Mouse (Mus musculus) liver, adult 2 months (tissue): ENCODE measurements around the gene Pbxip1. TPM values are rescaled to one million over a fixed set of nuclear protein-coding genes. Genes with fewer than 3 reads are reported as not detected.

Source experiments
- DNase-seq: peaks from one replicate; pipeline ENCODE4 v3.0.0-alpha.2; 2011; ENCODE audit warnings: low read depth, low spot score; ENCODE audit errors: extremely low read depth
- H3K27ac ChIP-seq: fragments of 200-500 bp; replicated peaks from 2 replicates; pipeline ENCODE4 v1.5.1; 2012; ENCODE audit warnings: low read depth, mild to moderate bottlenecking, control low read depth, inconsistent platforms, low read length; ENCODE audit not compliant: insufficient read depth
- H3K27me3 ChIP-seq: fragments of 200-500 bp; 2 replicates; pipeline ENCODE4 v1.6.1; 2012; ENCODE audit warnings: mild to moderate bottlenecking, moderate library complexity, low read length, inconsistent platforms; ENCODE audit not compliant: control insufficient read depth, insufficient read depth
- H3K36me3 ChIP-seq: fragments of 200-500 bp; 2 replicates; pipeline ENCODE4 v1.6.1; 2012; ENCODE audit warnings: low read length, inconsistent platforms; ENCODE audit not compliant: control insufficient read depth, insufficient read depth
- H3K4me1 ChIP-seq: fragments of 200-500 bp; 2 replicates; pipeline ENCODE4 v1.6.1; 2011; ENCODE audit warnings: low read length; ENCODE audit not compliant: control insufficient read depth, insufficient read depth
- H3K4me3 ChIP-seq: fragments of 200-500 bp; 2 replicates; pipeline ENCODE4 v1.5.1; 2011; ENCODE audit warnings: low read depth, mild to moderate bottlenecking, control low read depth, low read length, moderate library complexity; ENCODE audit not compliant: insufficient read depth
- H3K79me2 ChIP-seq: fragments of 200-500 bp; 2 replicates; pipeline ENCODE4 v1.6.1; 2012; ENCODE audit warnings: inconsistent platforms, mild to moderate bottlenecking, low read length, moderate library complexity; ENCODE audit not compliant: control insufficient read depth, insufficient read depth
- H3K9ac ChIP-seq: fragments of 200-500 bp; 2 replicates; pipeline ENCODE4 v1.6.1; 2012; ENCODE audit warnings: low read depth, mild to moderate bottlenecking, control low read depth, inconsistent platforms, low read length
- CTCF ChIP-seq: fragments of 200-500 bp; IDR thresholded peaks from 2 replicates; pipeline ENCODE4 v1.5.1; 2011; ENCODE audit warnings: low read depth, low read length, control low read depth
- POLR2A ChIP-seq: fragments of 200-500 bp; IDR thresholded peaks from 2 replicates; pipeline ENCODE4 v1.6.1; 2011; ENCODE audit warnings: low read length, control low read depth; ENCODE audit not compliant: insufficient read depth; ENCODE audit errors: extremely low read depth
- WGBS: fragments of 180-500 bp; shearing (Covaris S2); methylation state at CpG from one replicate; pipeline ENCODE4 v1.1.7; 2018; 5-methylcytosine and 5-hydroxymethylcytosine counted together
- polyA plus RNA-seq: library from polyadenylated mRNA; depleted of rRNA; stranded (reverse); fragments of >200 nt; gene quantifications from 2 replicates; pipeline ENCODE4 v1.2.3, GENCODE M21; 2012
- total RNA-seq: library from RNA; depleted of rRNA; stranded (reverse); fragments of >200 nt; gene quantifications from 2 replicates; pipeline ENCODE4 v1.2.3, GENCODE M21; 2014

The Pbxip1 gene
- total and polyA plus RNA-seq, 2 experiments = 5.9 to 9.1 TPM

GRCm38 (mm10) chr3:89418861-89419250, 17.6 kb upstream of the Pbxip1 start:
- H3K4me1 ChIP-seq = peaks cover 11% of the 10 kb centered on the region
- H3K27ac ChIP-seq = peak overlapping the region; percentile 99
- peak overlapping the region; percentile 73 for H3K4me3 ChIP-seq
- no peaks in the 10 kb centered on the region for H3K27me3 ChIP-seq
- peak overlapping the region; percentile 81 for H3K9ac ChIP-seq
- TF ChIP-seq CTCF (no peak), POLR2A (peak; percentile 60; the same call in 1 of the 2 replicates)
- peaks cover 4% of the 10 kb centered on the region for H3K36me3 ChIP-seq
- under 1% methylated on average over 16 of the region's 16 CpGs for WGBS
- H3K79me2 ChIP-seq = peaks cover 8% of the 10 kb centered on the region; the same call in 1 of the 2 replicates
- peak; percentile 90 for DNase-seq

DNA sequence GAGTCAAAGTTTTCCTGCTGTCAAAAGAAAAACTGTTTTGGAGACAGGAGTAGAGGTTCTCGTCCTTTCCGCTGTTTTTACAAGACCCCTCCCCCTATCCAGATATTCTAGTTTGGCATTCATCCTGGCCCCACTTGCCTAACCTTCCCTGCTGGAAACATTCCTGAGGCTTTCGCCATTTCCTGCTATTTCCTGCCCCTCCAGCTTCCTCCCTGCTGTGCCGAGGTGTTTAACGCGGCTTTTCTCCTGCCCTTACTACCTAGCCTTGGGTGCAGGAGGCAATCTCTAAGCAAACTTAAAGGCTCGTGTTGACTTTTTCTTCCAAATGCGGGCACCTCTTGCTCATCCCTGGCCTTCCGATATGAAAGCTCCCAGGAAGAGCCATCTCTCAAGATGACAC, 16.9 kb upstream of the Pbxip1 start:
- peaks cover 11% of the 10 kb centered on the region for H3K4me1 ChIP-seq
- DNase-seq = peak; percentile 82
- no peak for TF ChIP-seq CTCF
- TF ChIP-seq POLR2A = peak; percentile 51; the same call in 1 of the 2 replicates
- H3K36me3 ChIP-seq = peaks cover 7% of the 10 kb centered on the region
- peak overlapping the region; percentile 81 for H3K9ac ChIP-seq
- WGBS = 3% methylated on average over 9 of the region's 9 CpGs
- H3K4me3 ChIP-seq = peak overlapping the region; percentile 73
- H3K27ac ChIP-seq = peak overlapping the region; percentile 99
- no peaks in the 10 kb centered on the region for H3K27me3 ChIP-seq
- peaks cover 8% of the 10 kb centered on the region; the same call in 1 of the 2 replicates for H3K79me2 ChIP-seq

DNA sequence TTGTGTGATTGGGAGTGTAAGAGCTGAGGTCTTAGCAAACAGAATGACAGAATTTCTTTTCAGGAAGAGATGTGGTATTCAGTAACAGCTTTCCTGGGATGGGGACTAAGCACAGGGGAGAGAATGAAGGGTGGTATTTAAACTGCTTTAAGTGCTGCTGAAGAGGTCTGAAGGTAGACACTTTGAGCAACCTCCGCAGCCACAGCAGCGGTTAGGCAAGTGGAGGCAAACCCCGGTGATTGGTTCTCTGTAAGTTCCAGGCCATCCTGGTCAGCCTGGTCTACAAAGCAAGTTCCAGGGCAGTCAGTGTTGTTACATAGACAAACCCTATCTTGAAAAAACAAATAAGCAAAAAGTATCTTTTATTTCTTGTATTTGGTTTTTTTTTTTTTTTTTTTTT, 16.5 kb upstream of the Pbxip1 start:
- H3K27me3 ChIP-seq = no peaks in the 10 kb centered on the region
- DNase-seq = no peak
- H3K4me3 ChIP-seq = peak overlapping the region; percentile 55
- peaks cover 8% of the 10 kb centered on the region; the same call in 1 of the 2 replicates for H3K79me2 ChIP-seq
- peaks cover 11% of the 10 kb centered on the region for H3K4me1 ChIP-seq
- H3K9ac ChIP-seq = peak overlapping the region; percentile 72
- H3K36me3 ChIP-seq = peaks cover 9% of the 10 kb centered on the region
- WGBS = 6% methylated on average over 3 of the region's 3 CpGs
- TF ChIP-seq POLR2A = no peak
- peak overlapping the region; percentile 99 for H3K27ac ChIP-seq

GRCm38 (mm10) chr3:89420421-89420820, 16.1 kb upstream of the Pbxip1 start:
- TF ChIP-seq CTCF (no peak), POLR2A (no peak)
- H3K27ac ChIP-seq = peak overlapping the region; percentile 65
- H3K27me3 ChIP-seq = no peaks in the 10 kb centered on the region
- H3K9ac ChIP-seq = peak overlapping the region; percentile 18; the same call in 1 of the 2 replicates
- peaks cover 8% of the 10 kb centered on the region; the same call in 1 of the 2 replicates for H3K79me2 ChIP-seq
- no peak overlapping the region for H3K4me3 ChIP-seq
- 25% methylated on average over 2 of the region's 2 CpGs for WGBS
- H3K4me1 ChIP-seq = peaks cover 11% of the 10 kb centered on the region
- peaks cover 7% of the 10 kb centered on the region; the same call in 1 of the 2 replicates for H3K36me3 ChIP-seq
- DNase-seq = no peak

DNA sequence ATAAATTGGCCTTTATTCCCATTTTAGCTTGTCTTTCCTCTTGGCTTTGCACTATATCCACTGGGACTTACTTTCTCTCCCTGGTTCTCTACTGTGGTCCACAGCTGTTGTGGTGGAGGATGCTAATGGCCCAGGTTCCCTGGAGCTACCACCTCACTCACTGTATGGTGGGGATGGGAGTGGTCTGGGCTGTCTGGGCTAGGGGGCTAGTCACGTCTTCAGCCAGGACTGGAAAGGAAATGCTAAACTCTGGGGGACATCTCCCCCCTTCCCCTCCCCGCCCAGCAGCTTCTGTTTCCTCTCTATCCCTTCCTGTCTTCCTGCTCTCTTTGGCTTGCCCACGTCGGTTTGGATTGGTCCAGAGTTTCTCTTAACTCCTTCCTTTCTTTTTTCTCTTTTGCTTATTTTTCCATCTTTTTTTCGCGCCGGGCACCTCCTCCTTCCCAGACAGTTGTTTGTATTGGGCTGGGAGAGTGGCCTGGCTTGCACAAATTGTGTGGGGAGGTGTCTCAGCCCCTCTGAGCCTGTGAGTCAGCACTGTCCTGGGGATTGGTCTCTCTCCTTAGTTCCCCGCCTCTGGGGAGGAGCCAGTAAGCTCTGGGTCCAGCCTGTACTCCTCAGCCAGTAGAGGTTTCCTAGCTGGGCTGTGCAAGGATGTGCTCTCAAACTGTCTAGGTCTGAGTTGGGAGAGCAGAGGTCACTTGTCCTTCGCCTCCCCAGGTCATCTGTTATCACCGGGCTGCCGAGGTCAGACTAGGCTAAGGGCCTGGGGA, 15.3 kb upstream of the Pbxip1 start:
- 5% methylated on average over 11 of the region's 11 CpGs for WGBS
- H3K4me1 ChIP-seq = peaks cover 11% of the 10 kb centered on the region
- peak overlapping the region; percentile 65 for H3K27ac ChIP-seq
- H3K27me3 ChIP-seq = no peaks in the 10 kb centered on the region
- peaks cover 6% of the 10 kb centered on the region; the same call in 1 of the 2 replicates for H3K79me2 ChIP-seq
- peak; percentile 91 for DNase-seq
- TF ChIP-seq CTCF (no peak), POLR2A (peak; percentile 55; the same call in 1 of the 2 replicates)
- peak overlapping the region; percentile 51 for H3K9ac ChIP-seq
- H3K4me3 ChIP-seq = peak overlapping the region; percentile 37; the same call in 1 of the 2 replicates
- peaks cover 10% of the 10 kb centered on the region; the same call in 1 of the 2 replicates for H3K36me3 ChIP-seq
